Mouse (Mus musculus) adrenal gland (tissue): Measurements from ENCODE around the gene Slc16a4.

Source experiments
- intact Hi-C: fragments of 180-260 bp; cut with DNase I; formaldehyde crosslinking; loops from one replicate; pipeline ENCODE4 v1.15.1; 2025
- long read RNA-seq, 2 experiments: library from polyadenylated mRNA; unstranded; transcript quantifications; one replicate each; pipeline ENCODE4 v2.0.0; 2020; ENCODE audit warnings: borderline replicate concordance in 1 of 2; ENCODE audit not compliant: insufficient replicate concordance in 1 of 2

Gene Slc16a4
- long read RNA-seq, experiment 1, partial matches to known transcripts: 0 of 1 reads
- long read RNA-seq, experiment 1, other reads (novel, unspliced or antisense): 0 of 1 reads
- long read RNA-seq, experiment 2, partial matches to known transcripts: 0 of 1 reads
- long read RNA-seq, experiment 2, other reads (novel, unspliced or antisense): 0 of 1 reads

DNA sequence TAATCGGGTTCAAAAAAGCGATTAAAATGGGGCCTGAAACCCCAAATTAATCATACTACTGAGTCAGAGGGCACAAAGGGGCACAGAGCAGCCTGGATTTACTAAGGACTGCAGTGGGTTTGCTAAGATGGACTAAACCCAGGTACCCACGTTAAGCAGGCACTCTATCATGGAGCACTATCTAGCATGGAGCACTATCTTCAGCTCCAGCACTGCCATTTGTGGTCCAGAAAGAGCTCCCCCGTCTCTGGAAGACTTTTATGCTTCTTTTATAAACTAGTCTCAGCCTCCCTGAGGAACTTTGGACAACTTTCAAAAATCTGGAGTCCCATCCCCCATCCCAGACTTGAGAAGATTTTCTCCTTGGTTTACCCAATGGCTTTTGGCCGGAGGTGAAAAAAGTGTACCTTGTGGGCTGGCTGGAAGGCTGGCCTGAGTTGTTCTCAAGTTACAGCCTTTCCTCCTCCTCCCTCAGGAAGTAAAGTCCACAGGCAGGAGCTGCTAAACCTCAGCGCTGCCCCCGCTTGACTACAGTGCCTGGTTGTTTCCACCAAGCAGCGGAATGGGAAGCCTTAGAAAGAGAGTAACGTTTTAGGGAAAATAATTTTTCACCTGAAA lies at the start of gene Slc16a4:
Gene Slc16a4 (plus strand): TSS at position 467 of the 618 bp plus-strand sequence.
- intact Hi-C loops: no loop called here

DNA sequence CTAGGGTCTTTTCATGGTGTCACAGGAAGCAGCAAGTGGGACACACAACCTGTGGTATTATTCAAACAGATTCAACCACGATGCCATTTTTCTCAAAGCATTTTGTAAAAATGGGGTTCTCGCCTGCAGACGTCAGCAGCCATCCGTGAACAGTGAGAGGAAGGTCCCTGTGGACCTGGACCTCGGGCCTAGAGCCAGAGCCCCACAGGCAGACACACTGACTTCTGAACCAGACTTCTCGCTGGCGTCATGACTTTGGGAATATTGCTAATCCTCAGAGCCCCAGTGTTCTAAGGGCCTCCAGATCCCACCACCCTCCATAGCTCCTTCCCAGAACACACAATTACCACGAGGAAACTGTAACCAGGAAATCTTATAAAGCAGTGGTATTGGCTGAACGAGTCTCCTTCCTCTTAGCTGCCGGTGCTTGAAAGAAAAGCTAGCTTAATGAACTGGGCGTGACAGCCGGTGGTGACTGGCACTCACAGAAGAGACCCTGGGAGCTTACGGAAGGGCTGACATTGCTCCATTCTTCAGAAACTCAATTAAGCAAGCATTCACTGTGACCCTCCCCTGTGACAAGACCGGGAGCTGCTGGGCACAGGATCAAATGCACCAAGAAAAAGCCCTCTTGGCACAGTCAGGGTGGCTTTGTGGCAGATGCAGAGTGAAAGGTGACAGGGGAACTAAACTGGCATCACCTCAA lies 49.5 kb upstream of the Slc16a4 start:
- intact Hi-C loops: no loop called here

DNA sequence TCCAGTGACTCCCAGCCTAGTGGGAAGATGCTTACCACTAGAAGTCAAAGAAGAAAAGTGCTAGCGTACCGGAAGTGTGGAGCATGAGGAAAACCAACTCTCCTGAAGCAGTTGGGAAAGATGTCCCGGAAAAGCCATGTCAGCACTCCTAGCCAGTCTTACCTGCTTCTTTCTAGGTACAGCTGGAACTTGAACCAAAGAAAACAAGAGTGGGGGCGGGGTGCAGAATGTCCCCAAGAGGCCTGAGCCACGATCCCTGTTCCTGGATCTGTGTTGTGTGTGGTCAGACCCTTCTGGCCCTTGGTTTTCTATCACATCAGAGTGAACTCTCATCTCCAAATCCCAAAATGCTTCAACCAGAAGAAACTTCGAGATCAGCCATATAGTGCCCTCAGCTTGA lies 44.2 kb upstream of the Slc16a4 start:
- intact Hi-C loops: no loop called here

DNA sequence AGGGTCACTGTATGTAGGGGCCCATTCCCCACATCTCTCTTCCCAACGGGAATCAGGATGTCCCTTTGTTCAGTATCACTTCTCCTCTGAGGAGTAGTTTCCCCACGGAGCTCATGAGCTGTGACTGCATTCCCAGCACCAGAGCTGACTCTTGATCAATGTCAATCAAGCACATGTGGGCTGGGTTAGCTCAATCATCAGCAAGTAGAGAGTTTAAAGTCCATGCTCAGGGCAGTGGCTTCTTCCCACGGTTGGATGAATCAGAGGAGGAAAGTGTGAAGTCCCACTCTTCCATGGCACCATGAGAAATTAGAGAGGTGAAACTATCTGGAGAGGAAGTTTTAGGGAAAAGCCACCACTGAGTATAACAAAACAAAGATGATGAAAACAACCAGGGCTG lies 42.0 kb upstream of the Slc16a4 start:
- intact Hi-C loops: no loop called here

DNA sequence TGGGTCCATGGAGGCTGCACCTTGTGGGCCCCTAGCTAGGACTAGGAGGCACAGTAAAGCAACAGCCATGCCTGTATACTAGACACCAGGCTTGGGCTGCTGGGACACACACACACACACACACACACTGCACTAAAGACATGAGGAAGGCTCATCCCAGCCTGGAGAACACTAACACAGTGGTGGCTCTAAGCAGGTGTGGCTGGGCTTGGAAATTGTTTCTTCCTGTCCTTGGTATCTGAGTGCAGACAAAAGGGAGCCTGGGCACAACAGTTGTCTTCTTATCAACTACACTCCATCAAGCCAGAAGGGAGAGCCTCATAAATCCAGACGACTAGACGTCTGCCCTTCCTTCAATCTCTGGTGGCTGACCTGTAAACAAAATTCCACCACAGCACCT lies 40.7 kb upstream of the Slc16a4 start:
- intact Hi-C loops: no loop called here

DNA sequence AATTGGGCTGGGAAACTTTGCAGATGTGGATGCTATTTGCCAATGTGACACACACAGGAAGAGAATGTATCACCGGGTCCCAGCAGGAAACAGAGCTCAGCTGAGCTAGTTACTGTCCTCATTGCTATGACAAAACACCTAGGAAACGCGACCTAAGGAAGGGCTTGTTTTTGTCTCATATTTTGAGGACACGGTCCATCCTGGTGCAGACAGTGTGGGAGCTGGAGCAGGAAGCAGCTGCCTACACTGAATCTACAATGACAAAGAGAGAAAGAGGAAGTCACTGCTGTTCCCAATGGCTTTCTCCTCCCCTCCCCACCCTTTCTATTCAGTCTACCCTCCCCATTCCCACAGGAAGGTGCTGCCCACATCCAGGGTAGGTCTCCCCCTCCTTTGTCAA lies 39.0 kb upstream of the Slc16a4 start:
- intact Hi-C loops: no loop called here

DNA sequence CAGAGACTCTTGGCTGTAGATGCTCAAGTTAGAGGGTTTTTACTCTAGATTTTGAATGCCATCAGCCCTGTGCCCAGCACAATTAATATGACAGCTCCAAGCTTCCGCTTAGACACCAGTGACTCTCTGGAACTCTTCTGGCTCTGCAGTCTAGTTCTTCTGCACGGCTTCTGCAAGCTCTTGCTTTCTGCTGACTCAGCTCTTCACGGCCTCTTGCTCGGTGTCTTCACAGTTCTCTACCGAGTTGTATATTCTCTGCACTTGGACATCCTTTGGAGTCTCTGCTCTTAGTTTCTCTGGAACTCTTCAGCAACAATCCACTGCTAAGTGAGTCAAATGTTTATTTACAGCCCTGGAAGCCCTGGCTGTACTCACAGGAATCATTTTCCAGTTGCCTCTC lies 37.1 kb upstream of the Slc16a4 start:
- intact Hi-C loops: no loop called here

DNA sequence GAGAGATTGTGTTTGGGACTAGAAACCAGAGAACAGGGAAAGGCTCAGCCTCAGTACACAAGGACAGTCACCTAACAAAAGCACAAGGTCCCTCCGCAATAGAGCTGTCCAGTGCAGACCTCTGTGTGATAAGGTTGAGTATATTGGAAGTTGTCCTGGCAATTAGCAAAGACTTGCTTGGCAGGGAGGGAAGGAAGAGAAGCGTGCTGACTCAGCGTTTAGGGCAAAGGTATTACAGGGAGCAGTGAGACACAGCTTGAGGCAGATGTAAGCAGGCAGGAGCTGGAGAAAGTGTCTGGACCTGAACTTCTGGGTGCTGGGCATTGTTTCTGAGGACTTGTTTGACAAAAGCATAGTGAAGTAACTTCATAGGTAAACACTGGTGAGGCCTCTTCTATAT lies 35.0 kb upstream of the Slc16a4 start:
- intact Hi-C loops: no loop called here

DNA sequence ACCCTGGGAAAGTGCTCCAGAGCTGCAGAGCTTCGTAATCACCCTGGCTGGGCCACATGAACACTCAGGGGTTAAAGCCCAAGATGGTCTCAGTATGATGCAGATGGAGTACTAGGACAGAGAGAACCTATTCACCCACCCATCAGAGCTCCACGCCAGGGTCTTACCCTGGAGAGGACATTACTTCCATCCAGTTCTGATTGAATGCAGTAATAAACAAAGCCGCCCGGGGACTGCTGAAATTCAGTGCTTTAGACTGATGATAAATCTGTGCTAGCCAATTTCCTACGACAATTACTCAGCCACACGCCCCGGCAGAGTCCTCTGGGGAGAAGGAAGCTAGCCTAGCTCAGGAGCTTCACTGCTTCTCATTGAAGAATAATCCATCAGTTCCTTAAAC lies 34.3 kb upstream of the Slc16a4 start:
- intact Hi-C loops: no loop called here

DNA sequence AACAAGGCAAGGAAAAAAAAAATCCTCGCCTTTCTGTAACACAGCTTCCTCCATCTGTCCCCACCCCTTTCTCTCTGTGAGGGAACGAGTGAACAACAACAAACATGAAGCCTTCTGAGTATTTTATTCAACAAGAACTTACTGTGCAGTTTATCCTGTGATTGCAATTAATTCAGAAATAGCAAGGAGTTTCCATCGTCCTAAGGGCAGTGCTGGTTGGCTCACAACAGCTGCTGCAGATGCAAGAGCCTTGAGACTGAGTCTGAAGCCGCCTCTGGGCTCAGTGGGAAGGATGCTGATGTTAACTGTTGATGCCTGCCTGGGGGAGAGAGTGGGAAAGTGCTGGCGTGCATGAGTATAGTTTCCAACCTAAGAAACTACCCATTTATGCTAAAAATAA lies 33.1 kb upstream of the Slc16a4 start:
- intact Hi-C loops: no loop called here

DNA sequence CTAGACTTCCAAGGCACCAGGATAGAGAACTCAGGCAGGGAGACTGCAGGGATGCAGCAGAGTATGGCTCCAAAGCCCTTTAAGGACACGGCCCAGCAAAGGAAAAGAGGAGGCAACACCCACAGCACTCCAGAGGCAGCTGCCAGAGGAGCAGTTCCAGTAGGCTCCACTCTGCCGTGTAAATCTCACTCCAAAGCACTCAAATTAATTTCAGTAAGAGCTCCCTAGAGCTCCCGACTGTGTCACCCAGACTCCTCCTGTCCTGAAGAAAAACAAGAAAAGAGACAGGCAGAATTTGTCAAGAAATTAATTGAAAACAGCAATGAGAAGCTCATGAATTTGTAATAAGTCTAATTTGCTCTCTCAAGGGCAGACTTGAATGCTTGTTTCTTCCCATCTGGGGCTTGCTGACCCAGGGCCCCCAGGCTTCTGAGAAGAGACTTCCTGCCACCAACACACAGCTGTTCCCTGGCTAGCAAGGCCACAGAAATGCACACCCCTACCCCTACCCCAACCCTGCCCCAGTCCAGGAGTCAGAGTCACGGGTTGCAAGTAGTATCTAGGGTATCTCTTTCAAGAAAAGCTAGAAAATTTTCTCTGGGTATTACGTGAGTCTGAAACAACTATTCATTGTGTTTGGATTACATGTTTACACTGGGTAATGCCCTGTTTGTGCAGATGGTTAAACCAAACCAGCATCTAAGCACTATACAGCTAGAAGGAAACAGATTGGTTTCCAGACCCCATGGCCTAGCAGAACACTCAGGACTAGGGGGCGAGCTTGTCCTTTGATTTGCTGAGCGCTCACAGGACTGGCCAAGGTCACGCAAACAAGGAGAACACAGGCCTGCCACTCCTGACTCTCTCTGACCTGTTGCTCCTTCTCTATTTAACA lies 29.8 kb upstream of the Slc16a4 start:
- intact Hi-C loops: no loop called here

DNA sequence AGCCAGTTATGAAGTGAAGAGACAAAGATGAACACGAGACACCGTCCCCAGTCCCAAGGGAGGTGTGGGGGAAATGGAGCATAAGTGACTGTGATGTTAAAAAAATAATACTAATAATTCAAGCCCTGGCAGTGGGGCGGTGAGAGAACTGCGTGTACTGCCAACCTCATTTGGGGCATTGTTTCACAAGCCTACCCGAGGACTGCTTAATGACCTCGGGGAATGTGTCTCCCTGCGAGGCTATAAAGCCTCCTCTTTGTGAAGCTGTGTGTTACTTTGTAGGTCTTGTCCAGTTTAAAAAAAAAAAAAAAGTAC lies 29.2 kb upstream of the Slc16a4 start:
- intact Hi-C loops: no loop called here

DNA sequence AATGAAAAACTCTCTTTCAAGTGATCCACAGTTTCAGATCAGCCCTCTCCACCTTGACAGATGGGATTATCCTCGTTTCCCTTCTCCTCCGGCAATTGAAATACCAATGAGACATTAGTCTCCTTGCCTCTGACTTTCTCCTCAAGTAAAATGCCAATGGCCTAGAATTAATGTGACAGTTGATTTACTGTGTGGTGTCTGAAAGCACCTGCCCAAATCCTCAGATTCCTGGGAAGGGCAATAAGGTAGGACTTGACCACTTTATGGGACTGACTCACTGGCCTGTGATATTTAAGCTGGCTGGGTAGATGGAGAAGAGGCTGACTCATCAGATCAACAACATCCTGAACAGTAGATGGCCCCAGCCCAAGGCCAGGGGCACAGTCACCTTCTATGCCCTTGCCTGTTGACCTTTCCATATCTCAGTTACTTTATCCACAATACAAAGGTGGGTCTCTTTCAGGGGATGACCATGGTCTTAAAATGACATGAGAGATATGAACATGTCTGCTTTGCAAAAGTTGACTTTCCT lies 24.1 kb upstream of the Slc16a4 start:
- intact Hi-C loops: no loop called here

DNA sequence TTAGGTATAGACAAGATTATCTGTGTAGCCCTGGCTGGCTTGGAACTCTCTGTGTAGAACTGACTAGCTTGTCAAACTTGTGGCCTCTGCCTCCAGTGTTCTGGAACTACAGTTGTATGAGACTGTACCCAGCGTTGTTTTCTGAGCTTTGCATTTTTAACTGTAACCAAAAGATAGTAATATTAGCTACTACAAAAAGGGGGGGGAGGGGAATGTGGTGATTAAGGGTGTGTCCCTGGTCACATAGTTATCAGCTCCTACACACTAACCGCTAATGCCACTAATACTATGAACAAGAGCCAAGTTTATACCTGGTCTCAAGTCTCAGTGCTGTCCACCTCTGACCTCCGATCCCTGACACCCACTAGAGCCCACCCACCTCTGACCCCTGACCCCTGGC lies 18.6 kb upstream of the Slc16a4 start:
- intact Hi-C loops: loop anchor here (10.0 kb wide), 1 partner anchor 178 kb away; no protein-coding TSS in a partner anchor

DNA sequence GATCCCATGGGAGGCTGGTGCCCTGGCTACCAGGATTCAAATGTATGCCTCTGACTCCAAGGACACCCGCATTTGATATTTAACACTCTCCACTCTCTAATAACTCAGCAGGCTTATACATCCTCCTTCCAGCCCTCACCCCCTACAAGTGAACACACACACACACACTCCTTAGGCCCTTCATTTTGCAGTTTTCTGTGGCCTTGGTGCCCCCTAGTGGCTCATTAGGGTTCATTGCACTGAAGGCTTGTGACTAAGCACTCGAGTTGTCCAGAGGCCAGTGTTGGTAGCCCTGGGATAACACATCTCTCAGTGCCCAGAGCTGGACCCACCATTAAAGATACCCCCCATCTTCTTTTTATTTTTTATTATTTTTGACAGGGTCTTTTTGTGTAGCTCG lies 17.2 kb upstream of the Slc16a4 start:
- intact Hi-C loops: loop anchor here (1.0 to 10.0 kb wide), 2 partner anchors 41 to 179 kb away; no protein-coding TSS in a partner anchor

DNA sequence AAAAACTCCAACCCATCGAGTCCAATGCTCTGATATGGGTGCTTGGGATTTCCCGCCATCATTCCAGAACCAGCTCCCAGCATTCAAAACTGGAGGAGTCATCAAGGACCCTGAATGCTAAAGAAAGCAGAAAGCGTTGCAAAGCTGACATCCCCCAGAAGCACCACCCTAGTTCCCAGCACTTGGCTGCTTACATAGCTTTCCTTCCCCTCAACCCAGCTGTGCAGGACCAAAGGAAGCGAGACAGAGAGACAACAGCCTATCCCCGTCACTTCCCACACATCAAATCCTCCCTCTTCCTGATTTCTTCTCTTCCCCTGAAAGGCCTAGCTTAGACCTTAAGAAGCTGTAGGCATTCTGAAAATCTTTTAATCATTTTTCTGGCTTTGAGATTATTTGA lies 15.7 kb upstream of the Slc16a4 start:
- intact Hi-C loops: loop anchor here (5.0 to 10.0 kb wide), 2 partner anchors 181 to 187 kb away; no protein-coding TSS in a partner anchor

DNA sequence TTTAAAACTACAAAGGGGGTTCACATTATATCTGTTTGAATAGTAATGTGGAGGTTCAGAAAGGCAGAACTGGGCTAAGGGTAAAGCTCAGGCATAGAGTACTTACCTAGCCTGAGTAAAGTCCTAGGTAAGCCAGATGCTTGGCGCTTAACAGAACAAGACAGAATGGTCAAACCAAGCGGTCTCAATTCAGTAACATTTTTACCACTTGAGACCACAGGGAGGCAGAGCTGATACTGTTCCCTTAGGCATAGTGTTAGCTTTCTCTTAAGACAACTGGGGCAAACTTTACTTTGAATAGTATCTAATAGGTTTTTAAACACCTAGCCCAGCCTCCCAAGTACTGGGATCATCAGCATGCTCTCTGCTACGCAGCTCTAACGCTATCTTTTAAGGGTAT lies 15.0 kb upstream of the Slc16a4 start:
- intact Hi-C loops: loop anchor here (5.0 to 10.0 kb wide), 2 partner anchors 181 to 186 kb away; no protein-coding TSS in a partner anchor

DNA sequence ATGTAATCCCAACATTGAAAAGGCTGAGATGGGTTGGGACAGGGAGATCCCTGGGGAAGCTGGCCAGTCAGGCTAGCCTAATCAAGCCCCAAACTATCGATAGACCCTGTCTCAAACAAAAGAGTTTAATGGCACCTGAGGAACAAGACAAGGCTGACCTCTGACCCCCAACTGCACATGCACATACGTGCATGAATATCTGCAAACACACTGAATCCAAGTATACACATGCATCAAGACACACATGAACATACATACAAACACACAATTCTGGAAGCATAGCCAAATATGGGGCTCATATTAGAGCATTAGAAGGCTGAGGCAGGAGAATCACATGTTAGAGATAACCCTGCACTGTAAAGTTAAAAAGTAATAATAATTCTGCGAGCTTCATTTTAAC lies 14.4 kb upstream of the Slc16a4 start:
- intact Hi-C loops: loop anchor here (5.0 to 10.0 kb wide), 2 partner anchors 182 to 186 kb away; no protein-coding TSS in a partner anchor

DNA sequence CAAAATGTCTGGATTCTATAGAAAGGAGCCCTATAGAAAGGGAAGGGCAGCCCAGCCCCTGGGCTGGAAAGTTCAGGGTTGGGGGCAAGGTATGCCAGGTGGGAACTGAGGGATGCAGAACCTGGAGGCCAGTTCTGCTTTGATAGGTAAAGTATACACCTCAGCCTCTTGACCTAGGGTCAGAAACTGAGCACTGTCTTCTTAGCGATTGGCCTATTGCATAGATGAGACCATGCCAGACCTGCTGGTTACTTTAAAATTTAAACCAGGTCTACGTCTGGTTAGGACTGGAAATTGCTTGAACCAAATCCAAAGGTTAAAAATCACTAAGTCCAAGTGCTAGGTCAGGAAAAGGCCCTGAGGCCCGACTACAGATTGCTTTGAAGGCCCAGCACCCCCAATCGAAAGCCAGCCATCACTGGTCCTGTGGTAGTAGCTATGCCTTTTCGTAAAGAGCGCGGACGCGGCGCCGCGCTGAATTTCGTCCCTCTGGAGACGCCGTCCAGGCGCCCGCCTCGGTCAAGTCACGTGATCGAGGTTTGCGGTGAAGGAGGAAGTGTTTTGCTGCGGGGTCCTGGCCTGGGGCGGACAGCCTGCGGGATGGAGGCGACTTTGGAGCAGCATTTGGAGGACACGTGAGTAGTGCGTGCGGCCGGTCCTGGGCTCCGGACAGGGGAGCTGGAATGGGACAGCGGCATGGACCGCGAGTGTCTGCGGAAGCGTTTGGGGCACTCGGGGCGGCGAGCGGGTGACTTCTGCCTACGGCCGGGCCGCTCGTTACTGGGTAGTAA lies 12.4 kb upstream of the Slc16a4 start, which contains the start of gene Lamtor5:
Gene Lamtor5 (plus strand): TSS at position 380 of the 791 bp plus-strand sequence.
- intact Hi-C loops: loop anchor here (5.0 to 10.0 kb wide), 2 partner anchors 184 kb away; no protein-coding TSS in a partner anchor

DNA sequence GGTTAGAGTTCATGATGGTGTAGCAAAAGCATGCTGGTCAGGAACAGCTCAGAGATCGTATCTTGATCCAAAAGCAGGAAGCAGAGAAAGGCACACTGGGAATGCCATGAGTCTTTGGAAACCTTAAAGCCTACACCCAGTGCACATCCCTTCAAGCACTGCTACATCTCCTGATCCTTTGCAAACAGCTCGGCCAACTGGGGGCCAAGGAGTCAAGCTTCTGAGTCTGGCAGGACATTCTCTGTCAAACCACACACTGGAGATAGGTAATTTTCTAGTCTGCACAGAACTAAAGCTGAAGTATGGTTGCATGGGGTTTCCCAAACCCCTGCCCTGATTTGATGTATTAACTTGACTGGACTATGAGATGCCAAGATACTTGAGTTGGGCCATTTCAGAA lies 4.9 kb upstream of the Slc16a4 start:
- intact Hi-C loops: no loop called here
